Mouse (Mus musculus) liver, postnatal 0 days (tissue): ENCODE measurements around the gene Myadm. TPM values are rescaled to one million over a fixed set of nuclear protein-coding genes. Genes with fewer than 3 reads are reported as not detected.
"Not testable (repeated sequence)": the region's sequence is repeated elsewhere in the genome, so short reads cannot be mapped to it uniquely, and the experiment has no call there.

Experiments
- ATAC-seq: fragments of 200-750 bp; cut with Nextera tagmentation; 2 replicates; pipeline ENCODE4 v1.8.0; 2017; ENCODE audit warnings: mild to moderate bottlenecking, moderate library complexity
- DNase-seq: peaks from one replicate; pipeline ENCODE4 v3.0.0-alpha.2; 2016
- H3K27ac ChIP-seq: fragments of 300-500 bp; sonication (generic); 2 replicates; pipeline ENCODE4 v1.5.1; 2014; ENCODE audit warnings: antibody characterized with exemption, moderate library complexity, mild to moderate bottlenecking, low read depth
- H3K27me3 ChIP-seq: fragments of 300-500 bp; sonication (generic); 2 replicates; pipeline ENCODE4 v1.6.1; 2014; ENCODE audit warnings: low read length, control low read depth, mixed read lengths; ENCODE audit not compliant: insufficient read depth
- H3K36me3 ChIP-seq: fragments of 300-500 bp; sonication (generic); replicated peaks from 2 replicates; pipeline ENCODE4 v1.6.1; 2014; ENCODE audit warnings: mild to moderate bottlenecking, control low read depth, low read length, moderate library complexity, mixed read lengths; ENCODE audit not compliant: insufficient read depth
- H3K4me1 ChIP-seq: fragments of 300-500 bp; sonication (generic); 2 replicates; pipeline ENCODE4 v1.6.1; 2014; ENCODE audit warnings: antibody characterized with exemption, mild to moderate bottlenecking, control low read depth; ENCODE audit not compliant: insufficient read depth
- H3K4me2 ChIP-seq: fragments of 300-500 bp; sonication (generic); 2 replicates; pipeline ENCODE4 v1.6.1; 2014; ENCODE audit warnings: low read depth, mild to moderate bottlenecking, low read length, moderate library complexity, mixed read lengths
- H3K4me3 ChIP-seq: fragments of 300-500 bp; sonication (generic); 2 replicates; pipeline ENCODE4 v1.5.1; 2014; ENCODE audit warnings: low read depth, low read length
- H3K9ac ChIP-seq: fragments of 300-500 bp; sonication (generic); replicated peaks from 2 replicates; pipeline ENCODE4 v1.6.1; 2014; ENCODE audit warnings: mild to moderate bottlenecking, moderate library complexity
- H3K9me3 ChIP-seq: fragments of 300-500 bp; sonication (generic); 2 replicates; pipeline ENCODE4 v1.6.1; 2016; ENCODE audit warnings: mild to moderate bottlenecking, control low read depth, low read length, mixed read lengths
- CTCF ChIP-seq: sonication (generic); IDR thresholded peaks from 2 replicates; pipeline ENCODE4 v1.5.1; 2016; ENCODE audit warnings: antibody characterized with exemption, low read depth
- EP300 ChIP-seq: IDR thresholded peaks from 2 replicates; pipeline ENCODE4 v1.6.1; 2016; ENCODE audit warnings: antibody characterized with exemption, low read depth, mild to moderate bottlenecking
- WGBS: fragments of 180-500 bp; shearing (Covaris S2); extraction: QIAGEN DNeasy Blood & Tissue Kit; methylation state at CpG from one replicate; pipeline ENCODE4 v1.1.7; 2014; ENCODE audit not compliant: insufficient replicate concordance; 5-methylcytosine and 5-hydroxymethylcytosine counted together
- polyA plus RNA-seq: library from polyadenylated mRNA; unstranded; fragments of >200 nt; fragmentation: Nextera tagmentation; extraction: Ambion mirVana; gene quantifications from 2 replicates; pipeline ENCODE4 v1.2.1, GENCODE M21; 2015

Myadm gene
- polyA plus RNA-seq, 1 experiment from 2014 or later, result 38.6 TPM

GRCm38 (mm10) chr7:3287186-3287585 is 1.7 kb upstream of the Myadm start:
- Histone ChIP-seq H3K4me2 (peak overlapping the region; percentile 51), H3K9ac (peak overlapping the region; percentile 36; the same call in 1 of the 2 replicates), H3K27ac (peak overlapping the region; percentile 75), H3K4me3 (peak overlapping the region; percentile 21; the same call in 1 of the 2 replicates), H3K27me3 (no peaks in the 10 kb centered on the region), H3K4me1 (peaks cover 16% of the 10 kb centered on the region), H3K36me3 (no peaks in the 10 kb centered on the region), H3K9me3 (no peaks in the 10 kb centered on the region)
- ATAC-seq (peak; percentile 66), DNase-seq (peak; percentile 53)
- WGBS, result 64% methylated on average over 7 of the region's 7 CpGs
- TF ChIP-seq CTCF (no peak), EP300 (no peak)

- no peaks in the 10 kb centered on the region for H3K9me3 ChIP-seq
- peak overlapping the region; percentile 92 for H3K27ac ChIP-seq
- 5% methylated on average over 18 of the region's 18 CpGs for WGBS
- peak overlapping the region; percentile 71 for H3K4me2 ChIP-seq
- H3K4me1 ChIP-seq, result peaks cover 28% of the 10 kb centered on the region
- H3K4me3 ChIP-seq, result peak overlapping the region; percentile 59
- peaks cover 3% of the 10 kb centered on the region; the same call in 1 of the 2 replicates for H3K36me3 ChIP-seq
- peak overlapping the region; percentile 72 for H3K9ac ChIP-seq
- peak; percentile 95 for DNase-seq
- peak; percentile 34; the same call in 1 of the 2 replicates for TF ChIP-seq EP300
- no peak for TF ChIP-seq CTCF
- H3K27me3 ChIP-seq, result no peaks in the 10 kb centered on the region
- ATAC-seq, result peak; percentile 75
Observed at GRCm38 (mm10) chr7:3290257-3291033, 1.6 kb downstream of the Myadm start.

GRCm38 (mm10) chr7:3291197-3291596 is 2.3 kb downstream of the Myadm start:
- ATAC-seq (no peak), DNase-seq (no peak)
- TF ChIP-seq EP300, result no peak
- TF ChIP-seq CTCF, result no peak
- peak overlapping the region; percentile 86 for H3K27ac ChIP-seq
- H3K9me3 ChIP-seq, result no peaks in the 10 kb centered on the region
- H3K9ac ChIP-seq, result peak overlapping the region; percentile 72
- H3K36me3 ChIP-seq, result peaks cover 3% of the 10 kb centered on the region; the same call in 1 of the 2 replicates
- WGBS, result 37% methylated on average over 6 of the region's 6 CpGs
- H3K4me1 ChIP-seq, result peaks cover 33% of the 10 kb centered on the region
- peak overlapping the region; percentile 59 for H3K4me3 ChIP-seq
- no peaks in the 10 kb centered on the region for H3K27me3 ChIP-seq
- H3K4me2 ChIP-seq, result peak overlapping the region; percentile 71

- peaks cover 37% of the 10 kb centered on the region for H3K4me1 ChIP-seq
- no peak for TF ChIP-seq EP300
- TF ChIP-seq CTCF, result no peak
- peak overlapping the region; percentile 71 for H3K4me2 ChIP-seq
- peak overlapping the region; percentile 72 for H3K9ac ChIP-seq
- H3K4me3 ChIP-seq, result peak overlapping the region; percentile 59
- DNase-seq (no peak), ATAC-seq (no peak)
- no peaks in the 10 kb centered on the region for H3K9me3 ChIP-seq
- peaks cover 9% of the 10 kb centered on the region for H3K36me3 ChIP-seq
- H3K27me3 ChIP-seq, result no peaks in the 10 kb centered on the region
- 81% methylated on average over 3 of the region's 3 CpGs for whole genome bisulfite sequencing
- peak overlapping the region; percentile 86 for H3K27ac ChIP-seq
Observed at GRCm38 (mm10) chr7:3291764-3292163, 2.9 kb downstream of the Myadm start.

GRCm38 (mm10) chr7:3292271-3292670 is 3.4 kb downstream of the Myadm start:
- Histone ChIP-seq H3K4me1 (peaks cover 42% of the 10 kb centered on the region), H3K27ac (peak overlapping the region; percentile 86), H3K36me3 (peaks cover 14% of the 10 kb centered on the region), H3K9ac (peak overlapping the region; percentile 72), H3K4me2 (peak overlapping the region; percentile 71), H3K4me3 (peak overlapping the region; percentile 59)
- not testable (repeated sequence) for H3K9me3 ChIP-seq, H3K27me3 ChIP-seq, DNase-seq, ATAC-seq
- 49% methylated on average over 12 of the region's 12 CpGs for WGBS

GRCm38 (mm10) chr7:3292791-3293190 is 3.9 kb downstream of the Myadm start:
- peak overlapping the region; percentile 53 for H3K4me3 ChIP-seq
- WGBS, result under 1% methylated on average over 14 of the region's 14 CpGs
- ATAC-seq (peak; percentile 79), DNase-seq (peak; percentile 89)
- H3K9ac ChIP-seq, result peak overlapping the region; percentile 68
- peak overlapping the region; percentile 71 for H3K4me2 ChIP-seq
- peaks cover 15% of the 10 kb centered on the region for H3K36me3 ChIP-seq
- TF ChIP-seq EP300 (peak; percentile 57; the same call in 1 of the 2 replicates), CTCF (peak; percentile 27; the same call in 1 of the 2 replicates)
- peak overlapping the region; percentile 86 for H3K27ac ChIP-seq
- H3K4me1 ChIP-seq, result peaks cover 45% of the 10 kb centered on the region
- H3K27me3 ChIP-seq, result no peaks in the 10 kb centered on the region
- H3K9me3 ChIP-seq, result no peaks in the 10 kb centered on the region
